Mouse (Mus musculus): ENCODE data around the gene Polr2a. TPM values are rescaled to one million over a fixed set of nuclear protein-coding genes. Genes with fewer than 3 reads are reported as not detected.

Gene Polr2a
- polyA plus RNA-seq, 1 experiment from 2014 or later, result 20.6 TPM

- H3K27ac ChIP-seq (ENCODE audit: low read length), result no peak overlapping the region
- no peaks in the 10 kb centered on the region for H3K9me3 ChIP-seq (replicated peaks; ENCODE audit: control insufficient read depth, low read length)
- no peak for ATAC-seq (ENCODE audit: insufficient read depth, low FRiP score)
- H3K4me3 ChIP-seq (replicated peaks; ENCODE audit: low read length), result no peak overlapping the region
- 75% methylated on average over 18 of the region's 18 CpGs for WGBS
- H3K36me3 ChIP-seq (ENCODE audit: control insufficient read depth, insufficient read depth, low read length), result no peaks in the 10 kb centered on the region
- H3K9ac ChIP-seq (ENCODE audit: low read length), result no peak overlapping the region
- no peaks in the 10 kb centered on the region for H3K27me3 ChIP-seq (ENCODE audit: control insufficient read depth, insufficient read depth, low read length)
- no peak overlapping the region for H3K4me2 ChIP-seq (ENCODE audit: low read depth, low read length)
- H3K4me1 ChIP-seq (ENCODE audit: control insufficient read depth, insufficient read depth, low read length), result 0 out of 2 replicates have a peak, but pooled peaks cover 3% of the 10 kb centered on the region
These were observed 43.7 kb downstream of the Polr2a start for GRCm38 (mm10) chr11:69714636-69715329.

GRCm38 (mm10) chr11:69712954-69713672, 45.3 kb downstream of the Polr2a start:
- Histone ChIP-seq H3K36me3 (ENCODE audit: control insufficient read depth, insufficient read depth, low read length) (no peaks in the 10 kb centered on the region), H3K27me3 (ENCODE audit: control insufficient read depth, insufficient read depth, low read length) (no peaks in the 10 kb centered on the region), H3K4me3 (replicated peaks; ENCODE audit: low read length) (no peak overlapping the region), H3K9ac (ENCODE audit: low read length) (no peak overlapping the region), H3K4me2 (ENCODE audit: low read depth, low read length) (no peak overlapping the region), H3K27ac (ENCODE audit: low read length) (no peak overlapping the region), H3K4me1 (ENCODE audit: control insufficient read depth, insufficient read depth, low read length) (no peaks in the 10 kb centered on the region), H3K9me3 (replicated peaks; ENCODE audit: control insufficient read depth, low read length) (no peaks in the 10 kb centered on the region)
- ATAC-seq (ENCODE audit: insufficient read depth, low FRiP score), result no peak
- WGBS, result 81% methylated on average over 20 of the region's 20 CpGs

GRCm38 (mm10) chr11:69711082-69711481, 47.4 kb downstream of the Polr2a start:
- H3K27me3 ChIP-seq (ENCODE audit: control insufficient read depth, insufficient read depth, low read length), result no peaks in the 10 kb centered on the region
- no peak overlapping the region for H3K4me3 ChIP-seq (replicated peaks; ENCODE audit: low read length)
- H3K36me3 ChIP-seq (ENCODE audit: control insufficient read depth, insufficient read depth, low read length), result no peaks in the 10 kb centered on the region
- WGBS, result 73% methylated on average over 2 of the region's 2 CpGs
- no peak overlapping the region for H3K27ac ChIP-seq (ENCODE audit: low read length)
- no peaks in the 10 kb centered on the region for H3K4me1 ChIP-seq (ENCODE audit: control insufficient read depth, insufficient read depth, low read length)
- H3K9ac ChIP-seq (ENCODE audit: low read length), result no peak overlapping the region
- no peak for ATAC-seq (ENCODE audit: insufficient read depth, low FRiP score)
- no peak overlapping the region for H3K4me2 ChIP-seq (ENCODE audit: low read depth, low read length)
- no peaks in the 10 kb centered on the region for H3K9me3 ChIP-seq (replicated peaks; ENCODE audit: control insufficient read depth, low read length)

GRCm38 (mm10) chr11:69710470-69710869, 48.0 kb downstream of the Polr2a start:
- H3K36me3 ChIP-seq (ENCODE audit: control insufficient read depth, insufficient read depth, low read length), result no peaks in the 10 kb centered on the region
- no peaks in the 10 kb centered on the region for H3K9me3 ChIP-seq (replicated peaks; ENCODE audit: control insufficient read depth, low read length)
- H3K4me3 ChIP-seq (replicated peaks; ENCODE audit: low read length), result no peak overlapping the region
- H3K27ac ChIP-seq (ENCODE audit: low read length), result no peak overlapping the region
- 73% methylated on average over 3 of the region's 3 CpGs for WGBS
- no peaks in the 10 kb centered on the region for H3K27me3 ChIP-seq (ENCODE audit: control insufficient read depth, insufficient read depth, low read length)
- H3K4me2 ChIP-seq (ENCODE audit: low read depth, low read length), result no peak overlapping the region
- no peaks in the 10 kb centered on the region for H3K4me1 ChIP-seq (ENCODE audit: control insufficient read depth, insufficient read depth, low read length)
- no peak for ATAC-seq (ENCODE audit: insufficient read depth, low FRiP score)
- no peak overlapping the region for H3K9ac ChIP-seq (ENCODE audit: low read length)

- 50% methylated on average over 11 of the region's 11 CpGs for WGBS
These were observed 48.6 kb downstream of the Polr2a start for GRCm38 (mm10) chr11:69709554-69710446.

GRCm38 (mm10) chr11:69708614-69709265, 49.7 kb downstream of the Polr2a start:
- H3K27me3 ChIP-seq (ENCODE audit: control insufficient read depth, insufficient read depth, low read length), result no peaks in the 10 kb centered on the region
- 84% methylated on average over 3 of the region's 3 CpGs for WGBS
- no peak for ATAC-seq (ENCODE audit: insufficient read depth, low FRiP score)
- no peak overlapping the region for H3K4me2 ChIP-seq (ENCODE audit: low read depth, low read length)
- H3K27ac ChIP-seq (ENCODE audit: low read length), result no peak overlapping the region
- H3K36me3 ChIP-seq (ENCODE audit: control insufficient read depth, insufficient read depth, low read length), result no peaks in the 10 kb centered on the region
- no peak overlapping the region for H3K9ac ChIP-seq (ENCODE audit: low read length)
- no peak overlapping the region for H3K4me3 ChIP-seq (replicated peaks; ENCODE audit: low read length)
- H3K4me1 ChIP-seq (ENCODE audit: control insufficient read depth, insufficient read depth, low read length), result 0 out of 2 replicates have a peak, but pooled peaks cover 3% of the 10 kb centered on the region
- no peaks in the 10 kb centered on the region for H3K9me3 ChIP-seq (replicated peaks; ENCODE audit: control insufficient read depth, low read length)

More at GRCm38 (mm10) chr11:69709554-69710446, 48.6 kb downstream of the Polr2a start:
- no peak overlapping the region for H3K27ac ChIP-seq (ENCODE audit: low read length)
- peak overlapping the region; percentile 11; the same call in 1 of the 2 replicates for H3K9ac ChIP-seq (ENCODE audit: low read length)
- H3K27me3 ChIP-seq (ENCODE audit: control insufficient read depth, insufficient read depth, low read length), result no peaks in the 10 kb centered on the region
- H3K36me3 ChIP-seq (ENCODE audit: control insufficient read depth, insufficient read depth, low read length), result no peaks in the 10 kb centered on the region
- H3K4me2 ChIP-seq (ENCODE audit: low read depth, low read length), result no peak overlapping the region
- H3K4me3 ChIP-seq (replicated peaks; ENCODE audit: low read length), result no peak overlapping the region
- no peak for ATAC-seq (ENCODE audit: insufficient read depth, low FRiP score)
- H3K4me1 ChIP-seq (ENCODE audit: control insufficient read depth, insufficient read depth, low read length), result no peaks in the 10 kb centered on the region
- H3K9me3 ChIP-seq (replicated peaks; ENCODE audit: control insufficient read depth, low read length), result no peaks in the 10 kb centered on the region

- H3K4me3 ChIP-seq (replicated peaks; ENCODE audit: low read length), result no peak overlapping the region
- no peak for ATAC-seq (ENCODE audit: insufficient read depth, low FRiP score)
- no peak overlapping the region for H3K27ac ChIP-seq (ENCODE audit: low read length)
- 0 out of 2 replicates have a peak, but pooled peaks cover 3% of the 10 kb centered on the region for H3K4me1 ChIP-seq (ENCODE audit: control insufficient read depth, insufficient read depth, low read length)
- 77% methylated on average over 4 of the region's 4 CpGs for WGBS
- H3K9ac ChIP-seq (ENCODE audit: low read length), result no peak overlapping the region
- H3K36me3 ChIP-seq (ENCODE audit: control insufficient read depth, insufficient read depth, low read length), result no peaks in the 10 kb centered on the region
- H3K4me2 ChIP-seq (ENCODE audit: low read depth, low read length), result no peak overlapping the region
- H3K27me3 ChIP-seq (ENCODE audit: control insufficient read depth, insufficient read depth, low read length), result no peaks in the 10 kb centered on the region
- no peaks in the 10 kb centered on the region for H3K9me3 ChIP-seq (replicated peaks; ENCODE audit: control insufficient read depth, low read length)
These were observed 50.5 kb downstream of the Polr2a start for GRCm38 (mm10) chr11:69707873-69708381.

GRCm38 (mm10) chr11:69707480-69707847, 51.0 kb downstream of the Polr2a start:
- no peak overlapping the region for H3K4me2 ChIP-seq (ENCODE audit: low read depth, low read length)
- 85% methylated on average over 4 of the region's 4 CpGs for WGBS
- H3K9ac ChIP-seq (ENCODE audit: low read length), result no peak overlapping the region
- H3K9me3 ChIP-seq (replicated peaks; ENCODE audit: control insufficient read depth, low read length), result no peaks in the 10 kb centered on the region
- no peak overlapping the region for H3K4me3 ChIP-seq (replicated peaks; ENCODE audit: low read length)
- H3K27me3 ChIP-seq (ENCODE audit: control insufficient read depth, insufficient read depth, low read length), result no peaks in the 10 kb centered on the region
- ATAC-seq (ENCODE audit: insufficient read depth, low FRiP score), result no peak
- H3K36me3 ChIP-seq (ENCODE audit: control insufficient read depth, insufficient read depth, low read length), result no peaks in the 10 kb centered on the region
- H3K27ac ChIP-seq (ENCODE audit: low read length), result no peak overlapping the region
- H3K4me1 ChIP-seq (ENCODE audit: control insufficient read depth, insufficient read depth, low read length), result 0 out of 2 replicates have a peak, but pooled peaks cover 3% of the 10 kb centered on the region
